Mouse (Mus musculus) mouse trophoblast stem cell (cell line): ENCODE data around the gene Smok2a.
"Not testable (repeated sequence)": the region's sequence is repeated elsewhere in the genome, so short reads cannot be mapped to it uniquely, and the experiment has no call there.

ENCODE experiments used
- in situ Hi-C, 2 experiments: fragments of 300-500 bp; cut with MseI, MboI; formaldehyde crosslinking; loops; 2 replicates in 1 of 2; 3 replicates in 1 of 2; pipeline ENCODE4 v1.15.1; 2025

The Smok2a gene

DNA sequence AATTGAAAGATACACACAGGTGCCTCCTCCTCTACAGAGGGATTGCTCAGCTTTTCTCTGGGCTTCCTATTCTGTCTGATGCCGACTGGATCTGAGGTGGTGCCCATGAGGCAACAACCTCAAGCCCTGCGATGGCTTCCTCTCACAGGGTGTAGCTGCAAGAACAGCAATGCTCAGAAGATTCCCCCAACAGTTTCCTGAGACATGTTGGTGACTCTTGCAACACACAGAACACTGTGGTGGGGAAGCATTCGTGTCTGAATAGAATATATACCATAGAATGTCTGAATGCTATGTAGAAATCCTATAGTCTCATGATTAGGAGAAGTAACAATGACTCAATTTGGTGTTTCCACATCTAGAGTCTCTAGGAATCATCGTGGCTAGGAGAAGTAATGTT, 6.8 kb upstream of the Smok2a start:
- in situ Hi-C loops: no loop called here

- in situ Hi-C loops: no loop called here
These were observed 5.4 kb upstream of the Smok2a start for GRCm38 (mm10) chr17:13215595-13215994.

DNA sequence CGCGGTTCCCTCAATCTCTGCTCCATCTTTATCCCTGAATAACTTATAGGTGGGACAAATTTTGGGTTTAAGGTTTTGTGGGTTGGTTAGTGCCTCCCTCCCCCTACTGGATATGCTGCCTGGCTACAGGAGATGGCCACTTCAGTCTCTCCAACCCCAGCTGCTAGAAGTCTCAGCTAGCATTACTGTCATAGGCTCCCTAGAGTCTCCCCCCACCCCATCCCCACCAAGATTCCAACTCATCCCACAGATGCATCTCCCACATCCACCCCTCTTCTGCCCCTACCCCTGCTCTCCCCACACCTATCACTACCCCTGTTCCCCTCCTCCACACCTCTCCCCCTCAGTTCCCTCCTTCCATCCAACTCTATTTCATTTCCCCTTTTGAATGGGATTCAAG, 933 bp downstream of the Smok2a start:
- in situ Hi-C loops: not testable (repeated sequence)

DNA sequence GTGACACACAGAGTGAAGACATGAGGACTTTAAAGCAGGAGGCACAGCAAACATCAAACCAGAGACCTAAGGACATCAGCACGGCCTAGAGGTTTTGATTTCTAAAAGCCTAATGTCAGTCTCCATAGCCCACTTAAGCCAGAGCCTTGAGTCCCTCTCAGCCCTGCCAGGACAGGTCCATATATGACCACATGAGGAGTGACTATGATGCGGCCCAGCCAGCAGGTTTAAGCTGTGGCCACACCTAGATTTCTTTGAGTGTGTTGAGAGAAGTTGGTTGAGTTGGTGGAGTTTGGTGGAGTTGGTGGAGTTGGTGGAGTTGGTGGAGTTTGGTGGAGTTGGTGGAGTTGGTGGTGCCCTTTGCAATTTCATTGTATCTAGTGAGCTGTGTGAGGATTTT, 9.0 kb downstream of the Smok2a start, which contains the start of gene Smok2b:
Gene Smok2b (plus strand): TSS at position 301 of the 400 bp plus-strand sequence.
- in situ Hi-C loops: loop anchor here in 1 of 2 experiments (5.0 kb wide), 1 partner anchor 317 kb away; no protein-coding TSS in a partner anchor

DNA sequence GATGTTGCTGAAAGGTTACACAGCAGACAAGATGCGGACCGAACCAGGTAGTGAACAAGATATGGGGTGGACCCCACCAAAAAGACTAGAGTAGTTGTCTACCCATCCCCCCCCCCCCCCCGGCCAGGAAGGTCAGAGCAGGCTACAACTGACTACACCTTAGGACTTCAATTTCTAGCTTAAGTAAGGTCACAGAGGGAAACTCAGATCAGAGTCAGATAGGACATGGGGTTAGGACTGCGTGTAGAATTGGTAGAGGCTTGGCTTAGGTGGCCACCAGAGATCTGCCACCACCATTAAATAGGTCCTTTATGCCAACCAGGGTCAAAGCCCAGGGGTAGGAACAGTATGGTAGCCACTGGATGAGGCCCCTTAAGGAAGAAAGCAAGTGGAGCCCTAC, 18.5 kb downstream of the Smok2a start:
- in situ Hi-C loops: not testable (repeated sequence)

DNA sequence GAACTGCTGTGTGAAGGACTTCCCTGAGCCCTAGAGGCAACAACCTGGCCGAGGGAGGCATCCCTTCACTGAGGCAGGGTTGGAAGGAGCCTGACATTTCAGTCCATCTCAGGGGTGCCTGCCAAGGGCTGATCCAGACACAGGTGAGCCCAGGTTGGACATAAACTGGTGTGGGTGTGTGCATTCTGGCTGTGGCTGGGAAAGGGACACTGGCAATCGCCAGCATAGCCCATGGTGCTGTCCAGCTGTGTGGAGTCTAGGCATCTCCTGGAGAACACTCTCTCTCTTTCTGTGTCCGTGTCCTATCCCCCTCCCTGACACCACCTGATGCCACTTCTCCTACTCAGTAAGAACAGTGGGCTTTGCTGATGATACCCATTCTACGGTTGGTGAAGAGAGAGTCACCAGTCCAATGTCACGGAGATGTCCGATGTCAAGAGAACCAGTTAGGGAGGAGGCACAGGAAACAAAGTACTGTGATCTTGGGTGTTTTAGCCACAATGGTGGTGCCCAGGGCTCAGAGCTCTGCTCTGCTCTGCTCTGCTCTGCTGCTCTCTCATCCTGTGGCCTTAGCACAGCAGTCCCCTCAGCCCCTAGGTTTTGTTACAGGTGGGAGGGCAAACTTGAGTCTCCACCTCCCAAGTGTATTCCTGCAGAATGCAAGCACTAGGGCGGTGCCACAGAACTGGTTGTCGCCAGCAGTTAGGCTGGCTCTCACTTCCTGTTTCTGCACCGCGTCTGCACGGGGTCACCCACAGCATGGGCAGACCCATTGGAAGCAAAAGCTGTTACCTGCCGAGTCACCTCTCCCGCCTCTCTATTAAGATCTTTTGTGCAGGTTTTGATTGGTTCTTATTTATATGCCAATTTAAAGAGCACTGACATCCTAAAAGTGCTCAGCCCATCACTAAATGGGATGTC, 20.1 kb downstream of the Smok2a start:
- in situ Hi-C loops: not testable (repeated sequence)

DNA sequence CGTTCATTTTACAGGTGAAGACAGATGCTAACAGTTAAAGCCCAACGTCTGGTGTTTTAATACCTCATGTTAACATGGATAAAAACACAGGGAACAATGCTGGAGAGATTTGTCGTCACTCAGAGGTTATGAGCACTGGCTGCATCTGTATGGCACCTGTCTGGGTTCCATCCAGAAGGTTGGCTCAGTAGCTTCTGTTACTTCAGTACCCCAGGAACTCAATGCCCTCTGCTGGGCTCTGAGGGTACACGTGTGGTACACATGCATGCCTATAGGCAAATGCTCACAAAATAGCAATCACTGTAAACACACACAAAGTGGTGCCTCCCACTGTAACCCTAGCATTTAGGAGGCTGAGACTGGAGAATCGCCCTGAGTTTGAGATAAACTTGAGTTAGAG, 33.8 kb downstream of the Smok2a start:
- in situ Hi-C loops: not testable (repeated sequence)
